Mouse (Mus musculus): ENCODE results near the gene Rbmxl1.

- TF ChIP-seq CTCF (IDR thresholded peaks at IDR 0.05; ENCODE audit: extremely low read depth, insufficient read depth, insufficient read length, insufficient replicate concordance) (no peak), POLR2A (IDR thresholded peaks at IDR 0.05; ENCODE audit: low read depth, low read length) (no peak)
These were observed 31.5 kb downstream of the Rbmxl1 start for GRCm38 (mm10) chr8:78477051-78477829.

Measured in spleen, adult 2 months (tissue).